Mouse (Mus musculus) heart, postnatal 0 days (tissue): Measurements from ENCODE around the gene Khsrp.

Source experiments
- CTCF ChIP-seq: IDR thresholded peaks from 2 replicates; pipeline ENCODE4 v1.5.1; 2016; ENCODE audit warnings: antibody characterized with exemption, control low read depth, low read depth
- EP300 ChIP-seq: IDR thresholded peaks from 2 replicates; pipeline ENCODE4 v1.6.1; 2016; ENCODE audit warnings: antibody characterized with exemption, low read depth

- TF ChIP-seq CTCF = no peak
- no peak for TF ChIP-seq EP300
Observed at GRCm38 (mm10) chr17:56999968-57000609, 31.2 kb downstream of the Khsrp start, which contains the start of gene Pspn.
